Mouse (Mus musculus): Measurements from ENCODE around the gene Usp30. TPM values are rescaled to one million over a fixed set of nuclear protein-coding genes. Genes with fewer than 3 reads are reported as not detected.

Usp30 gene
- polyA plus RNA-seq, 1 experiment from 2014 or later = 7.6 TPM

DNA sequence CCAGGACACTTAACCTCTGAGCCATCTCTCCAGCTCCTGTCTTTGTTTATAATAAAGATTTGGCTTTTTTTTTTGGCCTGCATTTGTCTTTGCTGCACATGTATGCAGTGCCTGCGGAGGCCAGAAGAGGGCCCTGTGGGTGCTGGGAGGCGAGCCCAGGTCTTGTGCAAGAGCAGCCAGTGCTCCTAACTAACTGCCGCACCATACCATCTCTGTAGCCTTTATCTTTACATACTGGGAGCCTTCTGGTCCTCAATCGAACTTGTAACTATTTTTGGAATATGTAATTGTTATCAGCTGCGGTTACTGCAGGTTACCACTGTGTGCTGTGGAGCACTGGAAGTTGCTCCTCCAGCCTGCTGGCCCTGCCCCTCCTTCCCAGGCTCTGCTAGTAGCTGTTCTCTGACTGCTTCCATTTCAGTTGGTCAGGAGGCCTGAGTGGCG, 68.9 kb downstream of the Usp30 start:
- peak overlapping the region; percentile 32 for H3K4me2 ChIP-seq (ENCODE audit: low read length)
- 30% methylated on average over 6 of the region's 6 CpGs for WGBS
- peaks cover 34 to 60% of the 10 kb centered on the region in 2 experiments for H3K4me1 ChIP-seq (ENCODE audit: control insufficient read depth in 2 of 2, insufficient read depth in 2 of 2, low read length in 2 of 2)
- H3K36me3 ChIP-seq (ENCODE audit: control insufficient read depth, insufficient read depth, low read length) = peaks cover 24% of the 10 kb centered on the region
- no peak overlapping the region for H3K4me3 ChIP-seq (ENCODE audit: control insufficient read depth in 1 of 2, insufficient read depth in 1 of 2, low read depth in 1 of 2, low read length in 2 of 2)
- no peaks in the 10 kb centered on the region for H3K9me3 ChIP-seq (ENCODE audit: control insufficient read depth, low read length)
- no peaks in the 10 kb centered on the region for H3K27me3 ChIP-seq (ENCODE audit: control insufficient read depth, insufficient read depth, low read length)
- peak overlapping the region; percentile 73 to 80 for H3K27ac ChIP-seq (replicated peaks in 1 of 2; ENCODE audit: control insufficient read depth in 1 of 2, insufficient read depth in 1 of 2, low read depth in 2 of 2, low read length in 2 of 2)
- no peak for ATAC-seq (ENCODE audit: insufficient number of reproducible peaks, insufficient read depth, low FRiP score, low read depth)
- H3K9ac ChIP-seq (ENCODE audit: low read length) = peak overlapping the region; percentile 55; the same call in 1 of the 2 replicates

DNA sequence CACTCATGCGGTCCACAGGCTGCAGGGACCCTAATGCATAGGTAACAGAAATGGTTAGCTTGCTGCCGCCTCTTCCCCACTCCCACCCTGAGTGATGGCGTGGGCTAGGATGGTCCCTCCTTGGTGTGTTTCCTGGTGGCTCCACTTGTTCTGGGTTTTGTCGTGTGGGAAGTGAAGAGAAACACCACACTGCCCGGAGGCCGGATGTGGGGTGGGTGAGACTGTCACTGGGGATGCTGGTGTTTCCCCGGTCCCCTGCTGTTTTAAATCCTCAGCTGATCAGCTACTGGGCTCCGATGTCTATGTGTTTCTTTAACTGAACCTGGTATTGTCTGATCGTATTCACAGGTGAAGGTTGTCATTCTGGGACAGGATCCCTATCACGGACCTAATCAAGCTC, 70.3 kb downstream of the Usp30 start:
- Histone ChIP-seq H3K4me2 (ENCODE audit: low read length) (no peak overlapping the region), H3K36me3 (ENCODE audit: control insufficient read depth, insufficient read depth, low read length) (peaks cover 24% of the 10 kb centered on the region), H3K4me1 (ENCODE audit: control insufficient read depth in 2 of 2, insufficient read depth in 2 of 2, low read length in 2 of 2) (peaks cover 41 to 67% of the 10 kb centered on the region in 2 experiments), H3K27ac (replicated peaks in 1 of 2; ENCODE audit: control insufficient read depth in 1 of 2, insufficient read depth in 1 of 2, low read depth in 2 of 2, low read length in 2 of 2) (no peak overlapping the region), H3K4me3 (ENCODE audit: control insufficient read depth in 1 of 2, insufficient read depth in 1 of 2, low read depth in 1 of 2, low read length in 2 of 2) (no peak overlapping the region), H3K9me3 (ENCODE audit: control insufficient read depth, low read length) (no peaks in the 10 kb centered on the region), H3K27me3 (ENCODE audit: control insufficient read depth, insufficient read depth, low read length) (no peaks in the 10 kb centered on the region), H3K9ac (ENCODE audit: low read length) (no peak overlapping the region)
- 89% methylated on average over 10 of the region's 10 CpGs for WGBS
- no peak for ATAC-seq (ENCODE audit: insufficient number of reproducible peaks, insufficient read depth, low FRiP score, low read depth)

DNA sequence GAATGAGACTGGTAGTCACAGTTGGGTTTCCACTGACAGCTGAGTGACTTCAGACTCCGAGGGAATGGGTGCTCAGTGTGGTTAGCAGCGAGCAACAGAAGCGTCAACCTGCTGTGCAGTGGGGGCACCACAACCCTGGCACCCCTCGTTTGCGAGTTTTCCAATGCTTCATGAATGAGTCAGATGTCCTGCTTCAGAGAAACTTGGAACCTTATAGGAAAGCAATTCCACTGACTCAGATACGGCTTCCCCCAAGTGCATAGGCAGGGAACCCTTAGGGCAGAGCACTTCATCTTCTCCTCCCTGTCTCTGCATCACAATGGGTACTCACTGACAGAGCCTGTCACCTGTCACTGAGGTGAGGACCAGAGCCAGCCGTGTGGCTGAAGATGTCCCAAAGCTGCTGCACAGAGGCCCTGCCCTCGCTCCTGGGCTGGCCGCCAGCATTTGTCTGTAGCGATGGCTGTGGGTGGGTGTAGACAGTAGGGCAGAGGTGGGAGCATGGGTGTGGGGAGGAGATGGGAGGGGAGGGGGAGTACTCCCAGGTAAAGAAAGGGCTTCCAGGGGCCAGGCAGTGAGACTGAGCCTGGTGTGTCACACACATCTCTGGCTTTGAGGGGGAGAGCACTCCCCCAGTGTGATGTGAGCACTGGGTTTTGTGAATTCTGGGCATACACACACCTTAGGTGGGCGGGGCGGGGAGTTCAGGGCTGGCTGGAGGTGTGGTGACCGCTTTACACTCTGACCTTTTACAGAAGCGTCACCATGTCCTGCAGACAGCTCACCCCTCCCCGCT, 72.4 kb downstream of the Usp30 start:
- no peaks in the 10 kb centered on the region for H3K9me3 ChIP-seq (ENCODE audit: control insufficient read depth, low read length)
- H3K4me1 ChIP-seq (ENCODE audit: control insufficient read depth in 2 of 2, insufficient read depth in 2 of 2, low read length in 2 of 2) = peaks cover 36 to 53% of the 10 kb centered on the region in 2 experiments
- H3K4me3 ChIP-seq (ENCODE audit: control insufficient read depth in 1 of 2, insufficient read depth in 1 of 2, low read depth in 1 of 2, low read length in 2 of 2) = no peak overlapping the region
- no peak overlapping the region for H3K9ac ChIP-seq (ENCODE audit: low read length)
- no peak overlapping the region for H3K4me2 ChIP-seq (ENCODE audit: low read length)
- H3K36me3 ChIP-seq (ENCODE audit: control insufficient read depth, insufficient read depth, low read length) = peaks cover 24% of the 10 kb centered on the region
- H3K27me3 ChIP-seq (ENCODE audit: control insufficient read depth, insufficient read depth, low read length) = no peaks in the 10 kb centered on the region
- 61% methylated on average over 15 of the region's 15 CpGs for WGBS
- H3K27ac ChIP-seq (replicated peaks in 1 of 2; ENCODE audit: control insufficient read depth in 1 of 2, insufficient read depth in 1 of 2, low read depth in 2 of 2, low read length in 2 of 2) = peak overlapping the region in 1 of 2 experiments; percentile 91; a peak in 2 of 4 replicates
- ATAC-seq (ENCODE audit: insufficient number of reproducible peaks, insufficient read depth, low FRiP score, low read depth) = no peak

DNA sequence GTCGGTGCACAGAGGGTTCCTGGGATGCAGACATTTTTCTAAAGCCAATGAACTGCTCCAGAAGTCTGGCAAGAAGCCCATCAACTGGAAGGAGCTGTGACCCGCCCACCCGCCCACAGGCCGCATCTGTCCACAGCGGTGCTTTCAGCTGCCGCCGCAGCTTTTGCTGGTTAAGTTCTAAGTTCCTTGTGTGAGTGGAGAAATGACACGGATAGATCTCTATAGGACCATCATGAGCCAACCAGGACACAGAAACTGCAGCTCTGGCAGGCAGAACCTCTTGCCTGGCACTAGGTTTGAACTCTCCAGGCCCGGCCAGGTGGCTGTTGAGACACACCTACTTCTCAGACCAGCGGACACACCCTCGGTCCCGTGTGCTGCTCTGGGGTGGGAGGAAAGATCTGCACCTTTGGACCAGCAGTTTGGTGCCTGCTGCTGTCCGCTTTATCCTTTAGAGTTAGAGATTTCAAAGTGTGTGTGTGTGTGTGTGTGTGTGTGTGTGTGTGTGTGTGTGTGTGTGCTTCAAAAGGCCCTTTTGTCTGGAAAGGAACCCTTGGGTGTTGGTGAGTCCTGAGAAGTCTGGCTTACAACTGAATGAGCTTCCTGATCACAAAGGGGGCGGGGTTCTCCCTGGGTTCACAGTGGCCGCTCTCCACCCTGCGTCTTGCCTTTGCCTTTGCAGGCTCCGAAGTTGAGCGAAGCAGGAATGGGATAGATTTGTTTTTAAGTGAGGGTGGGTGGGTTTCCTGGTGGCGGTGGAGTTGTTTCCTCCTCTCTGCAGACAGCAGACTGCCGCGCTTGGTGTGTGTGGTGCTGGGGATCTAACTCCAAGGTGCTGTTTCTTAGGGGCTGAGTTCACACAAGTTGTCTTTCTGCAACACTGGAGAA, 73.3 kb downstream of the Usp30 start:
- Histone ChIP-seq H3K9me3 (ENCODE audit: control insufficient read depth, low read length) (no peaks in the 10 kb centered on the region), H3K27ac (replicated peaks in 1 of 2; ENCODE audit: control insufficient read depth in 1 of 2, insufficient read depth in 1 of 2, low read depth in 2 of 2, low read length in 2 of 2) (peak overlapping the region; percentile 86 to 91), H3K9ac (ENCODE audit: low read length) (peak overlapping the region; percentile 38; the same call in 1 of the 2 replicates), H3K4me3 (ENCODE audit: control insufficient read depth in 1 of 2, insufficient read depth in 1 of 2, low read depth in 1 of 2, low read length in 2 of 2) (no peak overlapping the region), H3K4me2 (ENCODE audit: low read length) (peak overlapping the region; percentile 45), H3K27me3 (ENCODE audit: control insufficient read depth, insufficient read depth, low read length) (no peaks in the 10 kb centered on the region), H3K4me1 (ENCODE audit: control insufficient read depth in 2 of 2, insufficient read depth in 2 of 2, low read length in 2 of 2) (peaks cover 35 to 52% of the 10 kb centered on the region in 2 experiments), H3K36me3 (ENCODE audit: control insufficient read depth, insufficient read depth, low read length) (peaks cover 21% of the 10 kb centered on the region)
- WGBS = 58% methylated on average over 21 of the region's 21 CpGs
- no peak for ATAC-seq (ENCODE audit: insufficient number of reproducible peaks, insufficient read depth, low FRiP score, low read depth)

DNA sequence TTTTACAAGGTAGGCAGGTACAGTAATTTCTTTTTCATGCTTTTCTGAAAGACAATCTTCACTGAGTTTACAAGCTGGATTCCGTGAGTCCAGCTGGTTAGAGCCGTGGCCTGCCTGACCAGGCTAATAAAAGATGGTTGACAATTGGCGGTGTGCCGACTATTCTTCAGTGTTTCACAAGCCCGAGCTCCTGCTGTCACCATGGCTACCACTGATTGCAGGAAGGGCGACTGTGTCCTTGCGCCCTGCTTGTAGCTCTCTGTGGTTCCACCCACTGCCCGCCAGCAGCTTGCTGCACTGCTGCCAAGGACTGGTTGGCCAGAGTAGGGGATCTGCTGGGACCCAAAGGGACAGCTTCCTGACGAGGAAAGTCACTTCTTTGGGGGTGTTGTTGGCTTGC, 73.9 kb downstream of the Usp30 start:
- H3K27ac ChIP-seq (replicated peaks in 1 of 2; ENCODE audit: control insufficient read depth in 1 of 2, insufficient read depth in 1 of 2, low read depth in 2 of 2, low read length in 2 of 2) = peak overlapping the region; percentile 86 to 91
- H3K9me3 ChIP-seq (ENCODE audit: control insufficient read depth, low read length) = no peaks in the 10 kb centered on the region
- peak overlapping the region; percentile 45 for H3K4me2 ChIP-seq (ENCODE audit: low read length)
- ATAC-seq (ENCODE audit: insufficient number of reproducible peaks, insufficient read depth, low FRiP score, low read depth) = peak; percentile 87
- H3K4me1 ChIP-seq (ENCODE audit: control insufficient read depth in 2 of 2, insufficient read depth in 2 of 2, low read length in 2 of 2) = peaks cover 30 to 50% of the 10 kb centered on the region in 2 experiments
- peak overlapping the region; percentile 38 for H3K9ac ChIP-seq (ENCODE audit: low read length)
- 18% methylated on average over 9 of the region's 9 CpGs for WGBS
- no peaks in the 10 kb centered on the region for H3K27me3 ChIP-seq (ENCODE audit: control insufficient read depth, insufficient read depth, low read length)
- H3K36me3 ChIP-seq (ENCODE audit: control insufficient read depth, insufficient read depth, low read length) = peaks cover 20% of the 10 kb centered on the region
- H3K4me3 ChIP-seq (ENCODE audit: control insufficient read depth in 1 of 2, insufficient read depth in 1 of 2, low read depth in 1 of 2, low read length in 2 of 2) = no peak overlapping the region

DNA sequence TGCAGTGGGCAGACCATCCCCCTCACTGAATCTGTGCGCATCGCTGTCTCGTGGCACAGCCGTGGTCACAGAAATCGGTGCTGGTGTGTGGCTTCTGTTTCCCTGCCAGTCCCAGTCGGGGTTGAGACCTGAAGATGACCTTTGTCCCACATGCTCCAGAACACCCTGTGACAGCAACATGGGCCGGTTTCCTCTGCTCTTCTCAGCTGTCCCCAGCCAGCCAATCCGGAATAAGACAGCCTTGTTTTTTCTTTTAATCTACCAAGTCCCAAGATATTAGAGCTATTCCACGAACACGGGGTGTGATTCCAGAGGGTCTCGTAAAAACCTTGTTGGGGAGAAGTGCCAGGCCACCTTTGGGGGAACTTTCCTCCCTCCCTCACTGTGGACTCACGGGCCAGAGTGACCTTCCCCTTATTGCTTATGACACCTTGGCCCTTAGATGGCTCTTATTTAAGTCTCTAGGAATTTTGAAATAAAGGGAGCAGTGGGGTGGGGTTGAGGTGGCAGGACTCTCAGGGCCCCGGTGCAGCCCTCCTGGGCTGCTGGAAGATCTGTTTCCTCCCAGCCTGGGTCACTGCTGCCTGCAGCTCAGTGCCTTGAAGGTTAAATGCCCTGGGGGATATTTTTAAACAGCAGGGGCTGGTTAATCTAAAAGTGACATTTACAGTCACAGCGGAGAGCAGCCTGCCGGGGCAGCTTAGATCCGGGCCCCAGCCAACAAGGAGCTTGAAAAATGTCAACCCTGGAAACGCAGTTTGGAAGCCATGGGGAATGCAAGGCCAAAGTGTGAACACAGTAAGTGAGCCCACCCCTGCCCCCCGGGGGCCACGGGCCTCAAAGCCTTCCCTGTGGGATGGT, 81.0 kb downstream of the Usp30 start, which contains the start of gene Acacb:
Gene Acacb (plus strand): TSS at position 508 of the 861 bp plus-strand sequence.
- Histone ChIP-seq H3K9ac (ENCODE audit: low read length) (peak within 1 kb of the TSS; percentile 84), H3K9me3 (ENCODE audit: control insufficient read depth, low read length) (0 out of 2 replicates have a peak, but pooled peaks cover 6% of the 10 kb centered on the region), H3K27ac (replicated peaks in 1 of 2; ENCODE audit: control insufficient read depth in 1 of 2, insufficient read depth in 1 of 2, low read depth in 2 of 2, low read length in 2 of 2) (peak within 1 kb of the TSS; percentile 95 to 99), H3K4me2 (ENCODE audit: low read length) (peak within 1 kb of the TSS; percentile 66), H3K27me3 (ENCODE audit: control insufficient read depth, insufficient read depth, low read length) (no peaks in the 10 kb centered on the region), H3K4me1 (ENCODE audit: control insufficient read depth in 2 of 2, insufficient read depth in 2 of 2, low read length in 2 of 2) (peaks cover 13 to 26% of the 10 kb centered on the region in 2 experiments), H3K4me3 (ENCODE audit: control insufficient read depth in 1 of 2, insufficient read depth in 1 of 2, low read depth in 1 of 2, low read length in 2 of 2) (peak within 1 kb of the TSS; percentile 43 to 48), H3K36me3 (ENCODE audit: control insufficient read depth, insufficient read depth, low read length) (no peaks in the 10 kb centered on the region)
- peak; percentile 60 for ATAC-seq (ENCODE audit: insufficient number of reproducible peaks, insufficient read depth, low FRiP score, low read depth)
- WGBS = 12% methylated on average over 19 of the region's 19 CpGs

Measured in heart, embryonic 14.5 days (tissue).